Mouse (Mus musculus): ENCODE results near the gene Ccdc148.

The Ccdc148 gene

DNA sequence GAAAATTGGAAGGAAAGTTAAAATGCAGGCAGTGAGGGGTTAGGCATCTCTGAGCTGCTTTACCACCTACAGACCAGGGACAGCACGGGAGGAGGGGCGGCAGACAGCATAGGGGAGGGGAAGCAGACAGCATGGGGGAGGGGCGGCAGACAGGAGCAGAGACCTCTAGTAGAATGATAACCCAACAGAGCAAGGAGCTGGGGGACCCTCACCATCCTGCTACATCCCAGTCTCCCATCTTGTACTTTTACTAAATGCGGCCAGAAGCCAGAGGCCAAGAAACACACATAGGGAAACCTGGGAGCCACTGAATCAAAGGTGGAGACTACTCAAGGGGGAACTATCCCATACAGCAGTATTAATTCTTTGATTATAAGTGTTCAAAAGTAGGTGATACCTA, 242.1 kb downstream of the Ccdc148 start:
- in situ Hi-C loops (cut with MboI), result no loop called here

DNA sequence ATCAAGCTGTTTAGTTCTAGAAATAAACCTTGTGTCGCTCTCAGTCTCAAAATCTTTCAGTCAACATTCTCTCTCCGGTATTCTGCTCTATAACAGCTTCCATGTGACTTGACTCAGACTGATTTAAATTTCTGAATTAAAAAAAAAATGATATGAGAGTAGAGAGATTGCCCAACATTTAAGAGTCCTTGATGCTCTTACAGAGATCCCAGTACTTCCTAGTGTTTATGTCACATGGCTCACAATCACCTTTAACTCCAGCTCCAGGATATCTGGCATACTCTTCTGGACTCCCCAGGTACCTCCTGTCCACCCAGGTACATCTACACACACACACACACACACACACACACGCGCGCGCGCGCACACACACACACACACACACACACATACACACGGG, 248.1 kb downstream of the Ccdc148 start:
- in situ Hi-C loops (cut with MboI), result no loop called here

DNA sequence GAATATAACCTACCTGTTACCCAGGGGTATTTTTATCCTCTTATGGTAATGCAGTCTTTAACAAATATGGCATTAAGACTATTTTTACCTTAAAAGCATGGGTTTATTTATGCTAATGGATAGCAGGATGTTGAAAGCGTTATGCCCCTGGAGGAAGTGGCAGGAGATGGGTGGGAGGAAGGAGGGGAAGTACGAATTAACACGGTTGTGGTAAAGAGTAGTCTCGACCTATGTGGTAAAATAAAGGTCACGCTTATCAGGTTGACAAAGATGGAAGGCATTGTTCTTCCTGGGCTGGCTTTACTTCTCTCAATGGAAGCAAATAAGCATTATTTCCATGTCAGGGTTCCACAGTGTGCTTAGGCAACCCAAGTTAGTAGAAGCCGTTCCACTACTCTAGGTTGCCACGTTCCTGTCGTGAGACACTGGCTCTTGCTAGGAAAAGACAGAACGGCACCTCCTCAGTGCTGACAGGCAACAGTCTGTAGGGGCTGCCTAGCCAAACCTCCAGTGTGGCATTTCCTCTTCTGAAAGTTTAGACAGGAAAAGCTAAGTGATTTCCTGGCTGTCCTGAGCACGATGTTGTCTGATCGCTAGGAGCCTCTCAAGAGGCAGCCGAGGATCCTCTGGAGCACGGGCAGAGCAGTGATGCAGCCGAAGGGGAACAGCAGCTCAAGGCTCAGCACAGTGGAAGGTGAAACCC, 253.5 kb downstream of the Ccdc148 start:
- in situ Hi-C loops (cut with MboI), result no loop called here

DNA sequence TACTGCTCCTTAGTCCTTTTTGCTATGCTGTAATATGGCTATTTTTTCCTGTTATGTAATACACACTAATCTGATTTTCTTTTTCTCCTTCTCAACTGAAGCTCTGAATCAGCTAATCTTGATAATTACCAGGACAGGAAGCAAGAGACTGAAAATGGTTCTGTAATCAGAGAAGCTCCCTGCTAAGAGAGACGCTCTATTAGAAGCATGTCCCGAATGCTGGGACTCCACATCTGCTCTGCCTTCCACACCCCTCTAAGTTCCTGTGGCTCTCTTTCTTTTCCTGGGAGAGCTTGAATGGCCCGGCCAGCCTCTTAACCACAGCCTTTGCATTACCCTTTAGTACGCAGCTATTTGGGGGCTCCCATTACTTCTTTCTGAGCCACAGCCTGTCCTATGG, 255.4 kb downstream of the Ccdc148 start:
- in situ Hi-C loops (cut with MboI), result no loop called here

DNA sequence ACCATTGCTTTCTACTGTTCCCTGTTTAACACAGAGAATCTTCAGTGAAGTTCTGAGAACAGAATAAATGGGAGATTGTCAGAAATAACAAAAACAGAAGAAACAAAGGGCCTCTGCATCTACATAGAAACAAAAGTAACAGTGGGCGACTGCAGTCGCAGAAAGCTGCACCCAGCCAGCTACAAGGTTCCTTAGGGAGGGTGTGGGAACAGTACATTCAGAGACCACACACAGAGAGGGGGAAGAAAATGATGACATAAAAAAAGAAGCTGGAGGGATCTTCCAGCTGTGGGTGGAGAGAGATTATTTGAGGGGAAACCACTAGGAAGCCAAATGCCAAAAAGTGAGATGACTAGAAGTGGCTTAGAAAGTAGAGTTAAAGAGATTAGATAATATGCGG, 280.6 kb downstream of the Ccdc148 start:
- in situ Hi-C loops (cut with MboI), result no loop called here

DNA sequence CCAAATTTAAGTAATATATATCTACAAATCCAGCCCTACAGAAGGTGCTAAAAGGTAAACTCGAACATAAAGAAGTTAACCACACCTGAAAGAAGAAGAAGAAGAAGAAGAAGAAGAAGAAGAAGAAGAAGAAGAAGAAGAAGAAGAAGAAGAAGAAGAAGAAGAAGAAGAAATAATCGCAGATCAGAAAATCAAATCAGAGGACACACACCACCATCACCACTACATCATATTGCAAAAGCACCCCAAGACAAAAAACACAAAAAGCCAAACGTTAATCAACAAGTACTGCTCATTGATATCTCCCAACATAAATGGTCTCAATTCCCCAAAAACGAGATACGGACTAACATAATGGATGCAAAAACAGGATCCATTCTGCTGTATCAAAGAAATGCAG, 301.3 kb downstream of the Ccdc148 start, which contains the start of gene Gm11099:
TSS of gene Gm11099 (plus strand) at position 301 of the 400 bp plus-strand sequence.
- in situ Hi-C loops (cut with MboI), result no loop called here

DNA sequence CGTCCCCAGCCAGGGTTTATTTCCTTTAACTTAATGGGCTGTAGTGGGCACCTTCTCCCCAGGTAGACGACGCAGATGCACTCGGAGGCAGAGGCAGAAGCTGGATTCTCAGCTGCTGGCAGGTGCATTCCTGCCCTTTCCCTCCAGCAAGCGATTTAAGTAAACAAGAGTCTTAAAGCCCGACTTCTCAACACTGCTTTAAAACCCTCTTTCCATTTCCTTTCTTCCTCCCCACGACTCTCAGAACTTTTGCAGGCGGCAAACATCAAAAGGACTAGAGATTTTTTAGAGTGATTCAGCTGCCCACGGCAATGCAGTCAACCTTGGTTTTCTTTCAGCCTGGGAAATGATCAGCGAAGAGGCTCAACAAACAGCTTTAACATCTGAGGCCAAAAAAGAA, 316.0 kb downstream of the Ccdc148 start:
- in situ Hi-C loops (cut with MboI), result no loop called here

DNA sequence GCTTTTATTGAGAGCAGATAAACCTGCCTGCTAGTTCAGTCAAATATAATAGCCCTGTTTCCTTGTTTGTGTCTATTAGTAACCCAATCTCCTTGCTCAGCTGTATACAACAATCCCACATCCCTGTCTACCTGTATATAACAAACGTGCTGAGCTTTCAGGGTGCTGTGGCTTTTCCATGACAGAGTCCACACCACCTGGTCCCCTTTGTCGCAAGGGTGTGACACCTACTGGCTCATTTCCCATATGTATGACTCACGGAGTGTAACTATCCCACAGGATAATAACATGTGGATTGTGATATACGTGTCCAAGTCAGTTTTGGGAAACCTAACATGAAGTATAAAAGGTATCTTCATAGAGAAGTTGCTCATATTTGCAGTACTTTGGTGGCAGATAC, 318.0 kb downstream of the Ccdc148 start:
- in situ Hi-C loops (cut with MboI), result no loop called here

DNA sequence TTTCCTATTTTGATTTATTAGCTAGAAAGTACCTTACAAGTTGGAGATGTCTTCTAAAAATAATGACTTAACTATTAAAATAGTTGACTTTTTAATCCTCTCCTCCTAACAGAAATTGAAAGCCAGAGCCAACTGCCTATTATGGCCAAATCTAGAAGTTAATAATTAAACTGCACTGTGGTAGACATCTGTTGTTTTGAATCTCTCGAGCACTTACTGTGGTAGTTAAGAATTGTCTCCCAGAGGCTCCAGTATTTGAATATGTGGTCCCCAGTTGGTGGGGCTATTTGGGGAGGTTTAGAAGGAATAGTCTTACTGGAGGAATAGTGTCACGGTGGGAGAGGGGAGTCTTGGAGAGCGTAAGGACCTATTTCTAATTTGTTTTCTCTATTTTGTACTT, 319.5 kb downstream of the Ccdc148 start:
- in situ Hi-C loops (cut with MboI), result no loop called here

DNA sequence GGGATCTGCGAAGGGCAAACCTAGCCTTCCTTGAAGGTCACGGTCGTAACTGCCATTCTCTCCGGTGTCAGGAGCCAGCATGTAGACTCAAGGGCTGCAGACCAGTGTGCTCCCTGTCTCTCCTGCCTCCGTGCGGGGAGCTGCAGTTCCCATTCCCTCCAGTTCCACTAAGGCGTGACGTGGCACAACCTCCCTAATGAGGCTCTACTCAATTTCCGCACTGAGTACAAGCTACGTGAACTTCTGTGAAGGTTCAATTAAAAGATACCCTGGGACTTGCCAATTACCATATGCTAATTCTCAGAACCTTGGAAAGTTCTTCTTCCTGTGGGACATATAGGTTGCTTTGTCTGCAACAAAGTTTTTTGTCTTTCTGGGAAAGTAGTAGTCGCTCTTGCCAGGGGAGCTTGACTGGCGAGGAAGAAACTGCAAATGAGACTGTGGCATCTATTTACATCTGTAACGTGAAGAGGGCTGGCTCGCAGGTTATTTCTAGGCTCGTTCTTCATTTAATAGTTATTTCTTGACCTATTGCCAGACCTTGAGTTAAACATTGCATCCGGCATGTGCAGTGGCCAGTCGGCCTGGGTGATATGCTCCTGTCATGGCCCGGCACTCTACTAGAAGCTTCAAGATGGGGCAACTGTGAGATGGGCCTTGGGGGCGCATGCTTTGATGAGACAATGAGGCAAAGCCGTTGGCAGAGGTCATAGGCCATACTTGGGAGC, 328.1 kb downstream of the Ccdc148 start:
- in situ Hi-C loops (cut with MboI), result no loop called here

DNA sequence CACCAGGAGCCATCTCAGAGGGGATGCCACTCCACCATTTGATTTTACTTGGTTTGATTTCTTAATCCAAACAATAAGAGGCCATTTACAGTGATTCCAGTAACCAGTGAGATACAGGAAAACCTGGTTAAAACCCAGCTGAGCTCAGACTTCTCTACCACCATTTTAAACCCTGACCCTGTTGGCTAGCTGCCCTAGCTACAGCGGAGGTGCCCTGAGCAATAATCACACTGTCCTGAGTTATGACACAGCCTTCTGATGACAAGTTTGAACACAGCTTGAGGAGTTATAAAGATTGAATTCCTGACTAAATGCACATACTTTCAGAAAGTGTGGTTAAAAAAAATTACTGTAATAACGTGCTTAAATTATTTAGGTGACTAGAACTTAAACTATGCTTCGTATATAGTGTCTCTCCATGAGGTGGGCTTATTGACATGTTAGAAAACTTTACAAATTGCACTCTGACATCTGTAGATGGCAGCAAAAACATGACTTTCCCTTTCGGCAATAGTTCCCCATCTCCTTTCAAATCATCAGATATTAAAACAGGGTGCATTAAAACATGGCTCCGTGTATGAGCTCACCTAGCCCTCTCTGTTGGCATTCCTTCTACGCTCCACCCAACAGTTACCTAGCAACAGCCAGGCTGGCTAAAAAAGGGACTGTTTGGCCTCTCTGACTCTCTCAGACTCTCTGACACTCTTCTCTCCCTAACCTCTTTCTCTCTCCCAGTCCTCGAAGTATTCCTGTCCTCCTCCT, 330.3 kb downstream of the Ccdc148 start:
- in situ Hi-C loops (cut with MboI), result no loop called here

DNA sequence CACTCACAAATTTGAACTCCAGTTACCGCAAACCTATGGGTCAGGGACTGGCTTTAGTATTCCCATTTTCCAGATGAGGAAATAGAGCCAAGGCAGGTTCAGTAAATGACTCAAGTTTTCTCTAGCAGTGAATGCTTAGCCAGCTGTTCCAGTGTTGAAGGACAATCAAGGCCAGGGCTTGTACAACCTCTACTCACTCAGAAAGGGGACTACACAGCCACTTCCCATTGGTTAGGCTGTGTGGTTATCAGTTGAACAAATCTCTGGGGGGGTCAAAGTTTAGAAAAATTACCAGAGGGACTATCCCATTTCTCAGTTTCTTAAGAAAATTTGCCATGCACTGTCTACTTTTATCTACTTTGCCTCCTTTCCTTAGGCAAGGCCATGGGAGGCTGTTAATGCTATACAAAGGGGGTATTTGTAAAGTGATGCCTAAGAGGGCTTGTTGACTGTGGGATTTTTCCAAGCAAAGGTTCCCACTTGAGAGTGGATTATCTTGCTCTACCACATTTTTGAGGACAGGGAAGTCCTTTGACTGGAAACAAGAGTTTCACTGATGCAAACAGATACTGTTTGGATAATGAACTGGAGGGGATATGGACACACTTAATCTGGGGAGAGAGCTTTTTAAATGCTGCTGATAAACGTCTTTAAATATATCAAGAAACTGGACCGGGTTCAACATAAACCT, 331.4 kb downstream of the Ccdc148 start:
- in situ Hi-C loops (cut with MboI), result no loop called here

DNA sequence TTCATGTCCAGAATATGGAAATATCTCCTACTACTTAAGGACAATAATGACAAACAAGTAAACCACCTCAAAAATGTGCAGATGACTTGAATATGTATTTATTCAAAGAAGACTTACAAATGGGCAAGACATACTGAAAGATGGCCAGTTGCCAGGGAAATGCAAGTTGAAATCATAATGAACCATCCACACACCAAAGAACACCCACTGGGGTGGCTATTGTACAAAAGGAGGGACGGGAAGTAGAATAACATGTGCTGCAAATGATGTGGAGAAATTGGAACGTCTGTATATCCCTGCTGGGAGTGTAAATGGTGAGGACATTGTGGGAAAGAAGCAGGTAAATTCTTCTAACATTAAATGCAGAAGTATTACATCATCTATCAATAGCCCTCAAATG, 347.5 kb downstream of the Ccdc148 start:
- in situ Hi-C loops (cut with MboI), result no loop called here

DNA sequence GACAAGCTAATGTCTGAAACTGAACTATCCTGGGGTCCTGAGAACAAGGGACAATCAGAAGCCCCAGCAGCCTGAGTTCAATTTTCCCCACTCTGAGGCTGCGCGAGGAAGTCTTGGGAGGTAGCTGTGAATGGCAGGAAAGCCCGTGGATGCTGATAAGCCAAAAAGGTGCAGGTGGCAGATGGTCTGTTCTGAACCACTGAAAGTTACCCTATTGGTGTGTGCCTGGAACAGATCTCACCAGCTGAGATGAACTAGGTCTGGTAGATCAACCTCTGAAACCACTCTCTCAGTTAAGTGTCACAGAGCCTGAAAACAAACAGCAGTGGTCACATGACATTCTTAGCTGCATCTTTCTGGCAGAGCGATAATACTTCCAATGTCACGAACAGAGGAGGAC, 360.9 kb downstream of the Ccdc148 start:
- in situ Hi-C loops (cut with MboI), result no loop called here

DNA sequence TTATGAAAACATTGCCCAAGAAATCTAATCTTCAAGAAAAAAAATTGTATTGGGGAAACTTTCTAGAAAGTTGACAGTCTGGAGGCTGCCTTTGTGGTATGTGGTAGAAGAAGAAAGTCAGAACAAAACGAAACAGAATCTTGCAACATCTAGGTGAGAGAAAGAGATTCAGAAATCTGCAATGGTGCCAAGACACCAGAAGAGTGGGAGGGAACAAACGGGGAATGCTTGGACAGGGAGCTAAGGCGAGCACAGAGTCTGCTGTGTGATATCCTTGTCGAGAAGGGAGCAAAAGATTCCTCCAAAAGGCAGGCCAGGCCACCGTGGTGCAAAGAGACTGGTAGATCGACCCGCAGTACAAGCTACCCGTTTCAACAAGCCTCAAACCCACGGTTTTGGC, 361.4 kb downstream of the Ccdc148 start:
- in situ Hi-C loops (cut with MboI), result no loop called here

DNA sequence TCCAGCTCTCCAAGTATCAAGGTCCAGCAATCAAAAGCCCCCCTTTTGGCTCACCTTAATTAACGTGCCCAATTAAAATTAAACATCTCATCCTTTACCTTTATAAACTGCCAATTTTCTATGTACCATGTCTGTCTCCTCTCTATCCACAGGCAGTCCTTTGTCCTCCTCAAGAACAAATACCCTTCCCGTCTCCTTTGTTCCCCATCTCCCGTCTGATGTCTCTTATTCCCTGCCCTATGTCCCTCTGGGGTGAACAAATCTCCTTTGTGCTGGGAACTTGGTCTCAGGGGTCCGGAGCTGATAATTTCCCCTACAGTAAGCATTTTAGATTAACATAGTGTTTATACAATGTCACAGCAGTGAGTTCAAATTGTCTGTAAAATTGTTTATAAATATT, 363.0 kb downstream of the Ccdc148 start:
- in situ Hi-C loops (cut with MboI), result no loop called here

DNA sequence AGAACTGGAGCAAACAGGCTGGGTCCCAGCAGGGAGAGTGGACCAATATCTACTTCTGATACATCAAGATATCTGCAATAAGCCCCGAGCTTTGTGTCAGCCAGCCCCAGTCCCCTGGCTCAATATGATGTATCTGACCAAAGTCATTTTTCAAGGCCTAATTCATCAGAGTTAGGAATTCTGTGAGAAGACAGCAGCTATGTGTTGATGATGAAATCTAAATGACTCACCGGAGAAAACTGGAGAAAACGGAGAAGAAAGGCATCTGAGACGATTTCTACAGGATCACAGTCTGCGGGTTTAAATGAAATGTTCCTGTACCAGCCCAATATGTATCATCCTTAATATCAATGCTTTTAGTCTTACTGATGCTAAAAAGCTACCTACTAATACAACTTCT, 365.1 kb downstream of the Ccdc148 start:
- in situ Hi-C loops (cut with MboI), result no loop called here

DNA sequence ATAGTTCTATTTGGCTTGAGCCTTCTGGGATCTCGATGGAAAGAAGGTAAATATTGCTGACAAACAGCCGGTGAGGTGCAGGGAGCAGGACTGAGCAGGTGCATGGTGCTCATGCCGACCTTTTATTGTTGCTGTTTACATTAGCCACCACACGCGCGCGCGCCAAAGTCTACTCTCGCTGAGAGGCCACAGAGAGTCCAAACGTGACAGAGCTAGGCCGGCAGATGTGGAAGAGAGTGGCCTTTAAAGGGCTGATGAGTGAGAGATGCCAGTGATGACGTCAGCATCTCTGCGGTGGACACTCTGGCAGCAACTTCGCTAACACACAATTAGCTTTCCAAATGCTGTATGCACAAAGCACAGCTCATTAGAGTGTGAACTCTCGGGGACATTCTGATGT, 366.0 kb downstream of the Ccdc148 start:
- in situ Hi-C loops (cut with MboI), result no loop called here

DNA sequence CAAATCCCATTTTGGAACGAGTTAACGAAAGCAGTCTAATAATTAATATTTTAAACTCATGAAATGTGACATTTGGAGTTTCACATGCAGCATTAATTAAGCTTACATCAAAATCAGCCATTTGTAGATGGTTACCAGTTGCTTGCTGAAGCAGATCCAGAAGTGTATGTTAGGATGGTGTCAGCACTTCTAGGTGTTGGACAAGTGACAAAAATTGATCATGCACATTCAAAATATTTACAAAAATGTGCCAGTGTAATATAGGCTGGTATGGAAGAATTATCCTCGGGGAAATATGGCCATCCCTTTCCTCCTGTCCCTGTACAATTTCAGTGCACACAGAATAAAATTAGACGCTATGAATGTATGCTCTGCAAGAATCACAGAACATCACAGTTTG, 370.1 kb downstream of the Ccdc148 start:
- in situ Hi-C loops (cut with MboI), result no loop called here

DNA sequence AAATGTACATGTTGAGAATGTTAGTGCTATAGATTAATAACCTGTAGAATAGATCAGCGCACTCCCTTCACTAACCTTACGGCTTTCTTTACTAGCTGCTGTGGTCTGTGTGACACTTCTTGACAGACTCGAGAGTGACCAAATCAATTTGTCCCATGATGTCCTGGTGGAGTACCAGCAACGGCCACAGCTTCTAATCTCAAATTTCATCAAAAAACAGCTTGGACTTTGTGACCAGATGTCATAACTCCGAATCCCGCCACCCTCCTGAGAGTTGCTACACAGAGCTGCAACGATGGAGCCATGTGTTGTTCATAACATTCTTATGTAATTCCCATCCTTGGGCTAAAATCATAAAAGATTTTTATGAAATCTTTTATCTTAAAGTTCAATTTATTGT, 370.5 kb downstream of the Ccdc148 start:
- in situ Hi-C loops (cut with MboI), result no loop called here

DNA sequence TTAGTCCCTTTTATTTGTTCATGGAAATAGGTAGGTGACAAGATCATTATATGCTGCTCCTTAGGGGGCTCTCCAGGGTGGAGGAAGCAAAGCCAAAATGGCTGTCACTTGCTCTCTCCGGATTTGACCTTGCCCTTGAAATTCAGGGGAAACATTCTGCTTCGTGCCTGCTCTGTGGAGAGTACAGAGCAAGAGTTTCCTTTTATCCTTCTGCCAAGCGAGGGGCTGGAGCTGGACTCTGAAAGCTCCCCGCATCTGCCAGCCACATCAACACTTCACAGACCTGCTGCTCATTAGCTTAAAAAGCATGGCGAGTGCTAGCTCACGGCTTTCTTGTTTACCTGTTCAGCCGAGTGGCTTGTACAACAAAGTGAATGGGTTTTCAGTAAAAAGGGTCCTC, 373.1 kb downstream of the Ccdc148 start:
- in situ Hi-C loops (cut with MboI), result no loop called here

DNA sequence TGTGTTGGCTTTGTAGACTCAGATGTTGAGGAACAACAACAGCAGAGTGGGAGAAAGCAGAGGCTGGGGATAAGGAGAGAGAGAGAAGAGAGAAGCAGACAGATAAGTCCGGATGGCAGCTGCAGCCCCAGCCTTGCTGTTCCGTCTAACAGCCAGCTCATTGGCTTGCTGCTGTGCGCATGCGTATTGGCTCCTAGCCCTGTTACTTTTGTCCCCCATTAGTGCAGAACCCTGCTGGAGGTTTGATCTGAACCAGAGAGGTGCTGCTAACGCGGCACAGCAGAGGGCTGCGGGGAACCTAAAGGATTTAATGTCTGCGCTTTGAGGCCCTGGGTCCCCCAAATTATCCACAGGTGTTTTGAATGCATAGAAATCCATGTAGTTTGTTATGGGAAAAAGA, 373.8 kb downstream of the Ccdc148 start:
- in situ Hi-C loops (cut with MboI), result no loop called here
